Mouse (Mus musculus) ES-E14 (cell line): ENCODE data around the gene Pnp.

ENCODE experiments used
- CHD2 ChIP-seq: IDR thresholded peaks from 2 replicates; pipeline ENCODE4 v1.6.1; 2014; ENCODE audit warnings: mild to moderate bottlenecking, low read depth, low read length, inconsistent platforms
- HCFC1 ChIP-seq: IDR thresholded peaks from 2 replicates; pipeline ENCODE4 v1.6.1; 2012; ENCODE audit warnings: low read length, inconsistent platforms, borderline replicate concordance; ENCODE audit not compliant: insufficient read depth
- MAFK ChIP-seq: IDR thresholded peaks from 2 replicates; pipeline ENCODE4 v1.6.1; 2014; ENCODE audit warnings: mild to moderate bottlenecking, low read depth, low read length, inconsistent platforms; ENCODE audit not compliant: insufficient read depth
- ZNF384 ChIP-seq: IDR thresholded peaks from 2 replicates; pipeline ENCODE4 v1.6.1; 2012; ENCODE audit warnings: low read depth, low read length, inconsistent platforms

GRCm38 (mm10) chr14:50891621-50892020, 39.3 kb upstream of the Pnp start:
- TF ChIP-seq ZNF384 (no peak), HCFC1 (no peak), CHD2 (no peak), MAFK (no peak)
